Mouse (Mus musculus) kidney, postnatal 0 days (tissue): Measurements from ENCODE around the gene Elovl5. TPM values are rescaled to one million over a fixed set of nuclear protein-coding genes. Genes with fewer than 3 reads are reported as not detected.

ENCODE experiments used
- ATAC-seq: fragments of 200-750 bp; cut with Nextera tagmentation; replicated peaks from 2 replicates; pipeline ENCODE4 v1.8.0; 2017; ENCODE audit warnings: low read depth, moderate number of reproducible peaks, moderate TSS enrichment, moderate library complexity; ENCODE audit not compliant: low FRiP score
- DNase-seq: peaks from one replicate; pipeline ENCODE4 v3.0.0-alpha.2; 2016; ENCODE audit warnings: low spot score
- H3K27ac ChIP-seq: fragments of 300-500 bp; sonication (generic); 2 replicates; pipeline ENCODE4 v1.5.1; 2014; ENCODE audit warnings: mild to moderate bottlenecking
- H3K27me3 ChIP-seq: fragments of 300-500 bp; sonication (generic); 2 replicates; pipeline ENCODE4 v1.6.1; 2014; ENCODE audit warnings: low read length, mixed read lengths; ENCODE audit not compliant: insufficient read depth
- H3K36me3 ChIP-seq: fragments of 300-500 bp; sonication (generic); 2 replicates; pipeline ENCODE4 v1.6.1; 2014; ENCODE audit warnings: low read length, mixed read lengths; ENCODE audit not compliant: insufficient read depth
- H3K4me1 ChIP-seq: fragments of 300-500 bp; sonication (generic); replicated peaks from 2 replicates; pipeline ENCODE4 v1.6.1; 2014; ENCODE audit warnings: antibody characterized with exemption, low read length, mixed read lengths; ENCODE audit not compliant: insufficient read depth
- H3K4me2 ChIP-seq: fragments of 300-500 bp; sonication (generic); 2 replicates; pipeline ENCODE4 v1.6.1; 2014; ENCODE audit warnings: mild to moderate bottlenecking, low read length, moderate library complexity, mixed read lengths
- H3K4me3 ChIP-seq: fragments of 300-500 bp; sonication (generic); replicated peaks from 2 replicates; pipeline ENCODE4 v1.5.1; 2014; ENCODE audit warnings: low read depth, low read length
- H3K9ac ChIP-seq: fragments of 300-500 bp; sonication (generic); 2 replicates; pipeline ENCODE4 v1.6.1; 2014; ENCODE audit warnings: low read depth, low read length
- H3K9me3 ChIP-seq: fragments of 300-500 bp; sonication (generic); replicated peaks from 2 replicates; pipeline ENCODE4 v1.6.1; 2016; ENCODE audit warnings: low read length, inconsistent platforms, mixed read lengths
- CTCF ChIP-seq: IDR thresholded peaks from 2 replicates; pipeline ENCODE4 v1.5.1; 2016; ENCODE audit warnings: antibody characterized with exemption, low read depth, mild to moderate bottlenecking, moderate library complexity
- WGBS: fragments of 180-500 bp; shearing (Covaris S2); extraction: QIAGEN DNeasy Blood & Tissue Kit; methylation state at CpG from one replicate; pipeline ENCODE4 v1.1.7; 2014; 5-methylcytosine and 5-hydroxymethylcytosine counted together
- polyA plus RNA-seq: library from polyadenylated mRNA; unstranded; fragments of >200 nt; fragmentation: Nextera tagmentation; extraction: Ambion mirVana; gene quantifications from 2 replicates; pipeline ENCODE4 v1.2.1, GENCODE M21; 2015

The Elovl5 gene
- polyA plus RNA-seq, 1 experiment from 2014 or later, result 60.5 TPM

- no peak overlapping the region for H3K9ac ChIP-seq
- no peak for ATAC-seq
- H3K4me3 ChIP-seq, result no peak overlapping the region
- H3K36me3 ChIP-seq, result no peaks in the 10 kb centered on the region
- no peak for TF ChIP-seq CTCF
- peaks cover 21% of the 10 kb centered on the region for H3K4me1 ChIP-seq
- H3K27ac ChIP-seq, result no peak overlapping the region
- DNase-seq, result no peak
- no peak overlapping the region for H3K4me2 ChIP-seq
- 74% methylated on average over 9 of the region's 9 CpGs for WGBS
- no peaks in the 10 kb centered on the region for H3K9me3 ChIP-seq
- H3K27me3 ChIP-seq, result no peaks in the 10 kb centered on the region
Measured at GRCm38 (mm10) chr9:77941836-77942235, 24.7 kb downstream of the Elovl5 start.

GRCm38 (mm10) chr9:77942411-77942810 is 25.2 kb downstream of the Elovl5 start:
- no peak for DNase-seq
- TF ChIP-seq CTCF, result no peak
- Histone ChIP-seq H3K27me3 (no peaks in the 10 kb centered on the region), H3K9me3 (no peaks in the 10 kb centered on the region), H3K9ac (no peak overlapping the region), H3K4me1 (peaks cover 21% of the 10 kb centered on the region), H3K27ac (no peak overlapping the region), H3K4me2 (no peak overlapping the region), H3K4me3 (no peak overlapping the region), H3K36me3 (no peaks in the 10 kb centered on the region)
- 88% methylated on average over 10 of the region's 10 CpGs for WGBS
- ATAC-seq, result no peak

GRCm38 (mm10) chr9:77943316-77943715 is 26.2 kb downstream of the Elovl5 start:
- DNase-seq (no peak), ATAC-seq (no peak)
- Histone ChIP-seq H3K9ac (no peak overlapping the region), H3K4me3 (no peak overlapping the region), H3K4me2 (no peak overlapping the region), H3K9me3 (no peaks in the 10 kb centered on the region), H3K4me1 (peaks cover 16% of the 10 kb centered on the region), H3K27ac (no peak overlapping the region), H3K27me3 (no peaks in the 10 kb centered on the region), H3K36me3 (no peaks in the 10 kb centered on the region)
- TF ChIP-seq CTCF, result no peak
- WGBS, result 90% methylated on average over 2 of the region's 2 CpGs

GRCm38 (mm10) chr9:77944195-77944594 is 27.0 kb downstream of the Elovl5 start:
- H3K36me3 ChIP-seq, result no peaks in the 10 kb centered on the region
- H3K4me2 ChIP-seq, result no peak overlapping the region
- no peak overlapping the region for H3K27ac ChIP-seq
- H3K4me3 ChIP-seq, result no peak overlapping the region
- no peak for ATAC-seq
- no peak for DNase-seq
- no peaks in the 10 kb centered on the region for H3K9me3 ChIP-seq
- WGBS, result 84% methylated on average over 3 of the region's 3 CpGs
- H3K27me3 ChIP-seq, result no peaks in the 10 kb centered on the region
- TF ChIP-seq CTCF, result no peak
- H3K4me1 ChIP-seq, result peaks cover 13% of the 10 kb centered on the region
- no peak overlapping the region for H3K9ac ChIP-seq

- no peak for ATAC-seq
- Histone ChIP-seq H3K4me2 (no peak overlapping the region; the same call in 1 of the 2 replicates), H3K9ac (no peak overlapping the region), H3K4me1 (peaks cover 19% of the 10 kb centered on the region; the same call in 1 of the 2 replicates), H3K27ac (no peak overlapping the region), H3K9me3 (no peaks in the 10 kb centered on the region), H3K4me3 (no peak overlapping the region), H3K36me3 (no peaks in the 10 kb centered on the region), H3K27me3 (no peaks in the 10 kb centered on the region)
- 58% methylated on average over 6 of the region's 6 CpGs for WGBS
- DNase-seq, result peak; percentile 46
- no peak for TF ChIP-seq CTCF
Measured at GRCm38 (mm10) chr9:77945792-77946666, 28.9 kb downstream of the Elovl5 start.

- WGBS, result 81% methylated on average over 2 of the region's 2 CpGs
- Histone ChIP-seq H3K36me3 (no peaks in the 10 kb centered on the region), H3K27ac (no peak overlapping the region), H3K4me3 (no peak overlapping the region), H3K9me3 (no peaks in the 10 kb centered on the region), H3K4me1 (peaks cover 27% of the 10 kb centered on the region), H3K9ac (no peak overlapping the region), H3K4me2 (no peak overlapping the region), H3K27me3 (no peaks in the 10 kb centered on the region)
- TF ChIP-seq CTCF, result no peak
- ATAC-seq (no peak), DNase-seq (no peak)
Measured at GRCm38 (mm10) chr9:77948214-77948613, 31.1 kb downstream of the Elovl5 start.
